Mouse (Mus musculus) activated CD4-positive, CD25-positive, alpha-beta regulatory T cell, adult 4 months (primary cell): ENCODE results near the gene Ssbp4. TPM values are rescaled to one million over a fixed set of nuclear protein-coding genes. Genes with fewer than 3 reads are reported as not detected.

ENCODE experiments used
- ATAC-seq: one replicate; pipeline ENCODE4 v1.8.0; 2017
- polyA plus RNA-seq, 2 experiments: library from polyadenylated mRNA; unstranded; fragments of 100-300 nt; shearing (Covaris generic); gene quantifications; one replicate each; pipeline ENCODE4 v1.2.1; 2017

Ssbp4 gene
- polyA plus RNA-seq, 2 experiments from 2014 or later, result 15.8 to 17.7 TPM

DNA sequence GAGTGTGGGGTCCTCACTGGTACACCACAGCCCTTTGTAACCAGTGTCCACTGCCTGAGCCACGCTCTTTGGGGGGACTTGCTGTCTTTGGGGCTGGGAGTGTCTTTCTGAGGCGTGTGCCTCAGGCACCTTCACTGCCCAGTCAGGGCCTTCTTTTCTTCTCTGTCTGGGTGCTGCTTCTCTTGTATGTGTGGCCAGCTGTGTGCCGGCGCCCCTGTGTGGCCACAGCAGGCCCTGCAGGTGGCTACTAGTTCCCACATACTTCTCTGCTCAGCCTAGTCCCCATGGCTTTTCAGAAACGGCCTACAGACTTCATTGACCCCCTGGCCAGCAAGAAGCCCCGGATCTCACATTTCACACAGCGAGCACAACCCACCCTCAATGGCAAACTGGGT is 23.4 kb downstream of the Ssbp4 start:
- ATAC-seq, result no peak

DNA sequence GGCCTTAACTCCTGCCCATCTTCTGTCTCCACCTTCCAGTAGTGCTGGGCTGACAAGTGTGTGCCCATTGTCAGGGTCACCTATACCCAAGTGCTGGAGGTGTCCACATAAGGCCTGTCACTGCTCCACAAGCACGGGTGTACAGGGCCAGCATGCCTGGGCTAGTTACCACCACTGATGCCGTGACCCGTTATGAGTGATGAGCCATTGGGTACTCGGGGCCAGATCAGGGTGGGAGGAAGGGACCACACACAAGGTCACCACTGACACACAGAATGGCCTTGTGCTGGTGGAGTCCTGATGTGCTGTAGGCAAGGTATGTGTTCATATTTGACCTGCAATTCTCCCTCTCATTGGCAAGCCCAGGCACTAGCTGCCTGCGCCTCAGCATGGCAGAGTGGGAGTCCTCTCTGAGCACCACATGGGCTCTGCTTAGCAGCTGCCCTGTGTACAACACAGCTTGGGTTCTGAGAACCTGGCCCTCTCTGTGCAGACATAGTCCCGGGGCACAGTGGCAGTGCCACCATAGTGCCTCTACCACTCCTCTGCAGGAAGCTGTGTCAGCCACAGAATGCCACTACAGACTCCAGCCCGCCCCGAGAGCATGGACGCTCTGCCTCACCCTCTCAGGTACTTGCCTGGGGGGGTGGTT is 23.9 kb downstream of the Ssbp4 start:
- no peak for ATAC-seq

DNA sequence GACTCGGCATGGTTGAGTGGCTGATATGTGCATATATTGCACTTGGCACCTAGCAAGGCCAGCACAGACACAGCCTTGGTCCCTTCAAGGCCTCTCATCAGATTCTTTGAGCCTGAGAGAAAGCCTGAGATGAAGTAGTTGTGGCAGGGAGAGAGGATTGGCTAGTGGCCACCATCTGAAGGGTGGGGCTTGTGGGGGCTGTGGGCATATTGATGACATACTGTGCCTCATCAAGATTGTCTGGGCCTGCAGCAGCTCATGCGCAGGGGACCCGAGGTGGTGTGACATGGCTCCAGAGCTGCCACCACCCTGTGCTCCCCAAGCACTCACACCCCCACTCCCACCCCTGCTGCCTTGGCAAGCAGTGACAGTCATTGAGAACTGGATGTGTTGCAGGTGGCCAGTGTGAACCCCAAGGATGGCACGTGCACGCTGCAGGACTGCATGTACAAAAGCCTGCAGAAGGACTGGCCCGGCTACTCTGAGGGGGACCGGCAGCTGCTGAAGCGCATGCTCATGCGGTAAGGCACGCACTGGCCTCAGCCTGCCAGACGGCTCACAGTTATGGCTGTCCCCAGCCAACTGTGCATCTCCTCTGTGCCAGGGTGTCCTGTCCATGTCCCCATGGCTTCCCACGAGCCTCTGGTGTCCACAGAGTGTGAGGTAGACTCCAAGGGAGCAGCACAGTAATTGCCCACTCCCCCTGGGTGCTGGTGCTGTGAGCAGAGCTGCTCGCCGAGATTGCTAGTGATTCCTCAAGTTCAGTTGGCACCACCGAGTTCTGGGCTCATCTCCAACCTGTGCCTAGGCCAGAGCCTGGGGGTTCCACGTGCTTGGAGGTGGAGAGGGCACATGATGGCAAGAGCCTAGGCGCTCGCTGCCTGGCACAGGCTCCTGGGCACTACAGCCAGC is 24.9 kb downstream of the Ssbp4 start:
- ATAC-seq, result no peak

DNA sequence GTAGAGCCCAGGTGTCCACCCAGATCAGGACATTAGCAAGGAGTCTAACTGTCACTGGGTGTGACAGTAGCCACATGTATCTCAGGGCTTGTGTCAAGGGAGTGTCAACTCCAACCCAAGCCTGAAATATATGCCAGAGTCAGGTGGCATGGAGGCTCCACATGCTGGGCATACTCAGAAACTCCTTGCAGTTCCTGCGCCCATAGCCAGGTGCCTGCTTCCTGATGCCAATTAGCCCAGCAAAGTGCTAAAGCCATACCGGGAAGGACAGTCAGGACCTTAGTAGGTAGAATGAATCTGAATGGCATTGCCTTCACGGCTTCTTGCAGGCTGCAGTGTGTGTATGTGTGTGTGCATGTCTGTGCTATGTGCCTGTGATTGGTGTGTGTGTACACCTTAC is 31.5 kb downstream of the Ssbp4 start:
- ATAC-seq, result no peak

DNA sequence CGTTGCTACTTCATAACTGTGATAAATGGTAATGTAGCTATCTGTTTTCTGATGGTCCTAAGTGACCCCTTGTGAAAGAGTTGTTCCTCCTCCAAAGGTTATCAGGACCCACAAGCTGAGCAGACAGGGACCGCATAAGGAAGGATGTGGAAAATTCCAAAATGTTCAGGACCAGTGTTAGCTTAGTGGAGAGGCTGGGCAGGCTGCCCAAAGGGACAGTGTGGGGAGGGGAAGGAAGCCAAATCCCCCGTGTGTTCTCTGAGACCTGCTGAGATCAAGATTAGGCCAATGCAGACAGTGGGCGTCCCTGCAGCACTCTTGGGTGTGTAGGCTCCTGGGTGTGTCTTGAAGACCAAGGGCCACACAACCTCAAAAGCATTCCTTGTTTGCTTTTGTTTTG is 33.8 kb downstream of the Ssbp4 start:
- no peak for ATAC-seq

DNA sequence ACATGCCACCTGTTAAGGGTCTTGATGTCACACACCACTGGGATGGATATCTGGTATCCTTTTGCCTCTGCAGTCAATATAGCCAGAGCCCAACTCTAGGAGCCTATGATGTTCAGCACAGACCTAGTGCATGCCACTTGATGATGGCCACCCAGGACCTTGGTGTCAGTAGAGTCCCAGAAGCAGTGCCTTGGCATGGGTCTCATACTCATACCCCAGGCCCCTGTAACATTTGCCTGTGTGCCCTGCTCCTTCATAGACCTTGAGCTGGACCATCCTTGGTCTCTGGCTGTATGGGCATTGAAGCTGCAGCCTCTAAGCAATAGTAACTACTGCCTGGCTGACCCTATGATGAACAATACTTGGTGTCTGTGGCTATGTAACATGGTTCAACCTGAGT is 34.4 kb downstream of the Ssbp4 start:
- no peak for ATAC-seq

DNA sequence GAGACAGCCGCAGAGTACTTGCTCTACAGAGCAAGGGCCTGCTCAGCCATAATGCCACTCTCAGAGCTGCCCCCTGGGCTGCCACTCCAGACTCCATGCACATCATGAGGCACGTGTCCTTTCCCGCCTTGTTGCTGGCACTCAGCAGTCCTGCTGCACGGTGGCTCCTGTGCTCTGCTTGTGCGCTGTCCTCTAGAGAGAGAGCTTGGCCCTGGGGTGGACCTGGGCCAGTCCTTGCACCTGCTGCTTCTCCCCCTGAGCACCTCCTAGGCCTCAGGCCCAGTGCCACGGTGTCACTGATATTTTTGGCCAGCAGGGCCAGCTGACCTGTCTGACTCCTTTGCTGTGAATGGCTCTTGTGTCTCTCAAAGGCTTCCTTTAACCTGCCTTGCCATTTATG is 37.7 kb downstream of the Ssbp4 start:
- ATAC-seq, result no peak

DNA sequence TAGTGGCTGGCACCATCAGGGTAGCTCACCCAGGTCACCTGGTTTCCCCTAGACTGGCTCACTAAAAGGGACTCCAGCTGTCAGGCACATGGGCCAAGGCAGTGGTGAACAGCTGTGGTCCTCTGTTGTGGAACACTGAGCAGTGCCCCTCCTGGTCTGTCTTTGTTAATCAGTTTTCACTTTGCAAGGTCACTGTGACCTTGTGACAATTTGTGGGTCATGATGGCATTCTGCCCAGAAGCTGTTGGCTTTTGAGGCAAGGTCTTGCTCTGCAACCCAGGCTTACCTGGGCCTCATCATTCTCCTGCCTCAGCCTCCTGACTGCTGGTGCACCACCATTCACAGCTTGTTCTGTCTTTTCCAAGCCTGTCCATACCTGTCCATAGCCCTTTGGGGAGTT is 38.3 kb downstream of the Ssbp4 start:
- no peak for ATAC-seq

DNA sequence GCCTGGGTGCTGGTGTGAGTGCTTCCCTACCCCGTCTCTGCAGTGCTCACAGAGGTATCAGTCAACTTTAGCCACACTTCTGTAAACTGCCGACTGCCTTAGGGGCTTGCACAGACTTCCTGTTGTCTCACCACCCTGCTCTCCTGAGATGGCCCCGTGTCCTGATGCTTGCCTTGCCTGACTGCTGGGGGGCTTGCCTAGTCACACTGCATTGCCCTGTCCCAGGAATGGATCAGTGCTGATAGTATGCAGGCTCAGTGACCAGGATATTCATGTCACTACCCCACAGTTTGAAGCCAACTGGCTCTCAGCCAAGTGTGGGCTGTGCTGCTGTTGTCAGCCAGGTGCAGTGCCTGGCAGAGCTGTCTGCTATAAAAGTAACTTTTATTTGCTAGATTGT is 43.1 kb downstream of the Ssbp4 start:
- no peak for ATAC-seq

DNA sequence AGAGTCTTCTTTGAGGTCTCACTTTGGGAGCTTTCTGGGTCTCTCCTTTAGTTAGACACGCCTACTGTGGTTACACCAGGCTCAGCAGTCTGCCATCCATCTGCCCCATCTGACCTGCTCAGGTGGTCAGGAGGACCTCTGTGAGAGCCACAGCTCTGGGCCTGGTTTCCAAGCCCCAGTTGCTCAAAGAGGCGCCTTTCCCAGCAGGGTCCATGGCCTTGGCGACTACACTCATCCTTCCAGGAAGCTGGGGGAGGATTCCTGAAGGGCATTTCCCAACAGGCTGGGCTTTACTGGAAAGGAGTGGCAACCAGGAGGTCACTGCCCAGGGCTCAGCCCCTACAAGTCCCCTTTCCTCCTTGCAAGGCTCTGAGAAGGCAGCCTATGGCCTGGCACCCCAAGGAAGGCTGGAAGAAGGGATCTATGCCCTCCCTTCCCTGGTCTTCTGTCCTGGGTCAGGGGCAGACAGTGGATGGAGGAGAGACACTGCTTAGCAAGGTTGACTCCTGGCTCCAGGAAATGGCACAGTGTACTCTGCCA is 43.9 kb downstream of the Ssbp4 start:
- no peak for ATAC-seq

DNA sequence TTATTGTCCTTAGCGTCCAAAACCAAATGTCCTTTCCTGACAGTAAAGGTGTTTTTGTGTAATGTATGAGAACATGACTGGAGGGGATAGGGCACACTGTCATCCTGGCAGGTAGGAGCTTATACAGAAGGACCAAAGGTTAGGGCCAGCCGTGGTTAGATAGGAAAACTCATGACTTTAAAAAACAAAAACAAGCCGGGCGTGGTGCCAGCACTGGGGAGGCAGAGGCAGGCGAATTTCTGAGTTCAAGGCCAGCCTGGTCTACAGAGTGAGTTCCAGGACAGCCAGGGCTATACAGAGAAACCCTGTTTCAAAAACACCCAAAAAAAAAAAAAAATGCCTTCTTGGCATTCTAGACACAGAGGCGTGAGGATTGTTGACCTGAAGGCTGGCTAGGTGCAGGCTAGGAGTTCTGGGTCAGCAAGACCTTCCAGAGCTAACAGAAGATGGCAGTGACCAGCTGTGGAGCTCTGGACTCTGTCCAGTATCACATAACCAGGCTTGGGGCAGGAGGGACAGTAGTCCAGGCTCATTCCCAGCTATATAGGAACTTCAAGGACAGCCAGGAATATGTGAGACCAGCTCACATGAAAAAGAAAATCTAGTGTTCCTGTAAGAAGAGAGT is 44.8 kb downstream of the Ssbp4 start:
- no peak for ATAC-seq

DNA sequence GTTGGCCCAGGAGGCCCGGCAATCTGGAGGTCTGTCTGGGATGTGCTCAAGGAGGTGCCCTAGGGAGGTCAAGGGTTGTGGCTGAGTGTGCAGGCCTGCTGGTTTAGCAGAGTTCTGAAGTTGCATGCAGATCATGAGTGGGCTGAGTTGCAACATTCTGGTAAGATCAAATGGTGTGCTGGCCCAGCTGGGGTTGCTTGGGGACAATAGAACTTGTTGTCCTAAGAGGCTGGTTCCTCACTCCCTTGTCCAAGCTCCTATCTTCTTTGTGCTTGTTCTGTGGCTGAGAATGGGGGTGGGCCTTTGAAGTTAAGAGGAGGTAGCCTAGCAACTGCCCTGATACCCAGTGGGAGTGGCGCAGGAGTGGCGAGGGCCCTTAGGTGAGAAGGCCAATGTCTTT is 45.9 kb downstream of the Ssbp4 start:
- no peak for ATAC-seq

DNA sequence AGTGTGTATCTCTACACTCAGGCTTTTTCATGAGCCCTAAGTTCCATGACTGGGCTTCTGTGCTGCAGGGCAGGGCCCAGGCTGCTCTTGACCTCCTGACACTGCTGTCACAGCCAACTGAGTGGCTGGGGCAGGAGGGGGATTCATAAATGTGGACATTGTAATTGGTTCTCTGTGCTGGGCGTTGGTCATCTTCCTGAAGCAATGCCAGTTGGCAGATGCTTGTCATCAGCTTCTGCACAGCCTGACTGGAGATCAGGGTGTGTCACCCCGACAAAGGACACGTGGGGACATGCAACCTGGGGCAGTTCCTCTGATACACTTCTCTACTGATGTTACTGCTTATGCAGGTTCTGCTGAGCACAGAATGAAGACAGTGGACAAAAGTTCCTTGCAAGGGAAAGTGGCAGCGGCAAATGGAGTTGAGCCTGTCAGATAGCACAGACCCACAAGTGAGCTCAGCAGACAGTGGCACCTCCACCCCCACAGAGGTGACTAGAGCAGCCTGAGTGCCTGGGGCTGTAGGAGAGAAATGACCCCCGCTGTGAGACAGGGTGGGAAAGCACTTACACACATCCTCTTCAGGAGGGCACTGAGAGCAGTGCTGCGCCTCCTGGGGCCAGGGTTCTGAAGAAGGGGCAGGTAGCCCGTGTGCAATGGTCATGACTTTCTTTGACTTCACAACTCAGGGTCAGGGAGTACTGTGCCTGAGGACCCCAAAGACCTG is 46.7 kb downstream of the Ssbp4 start:
- no peak for ATAC-seq

DNA sequence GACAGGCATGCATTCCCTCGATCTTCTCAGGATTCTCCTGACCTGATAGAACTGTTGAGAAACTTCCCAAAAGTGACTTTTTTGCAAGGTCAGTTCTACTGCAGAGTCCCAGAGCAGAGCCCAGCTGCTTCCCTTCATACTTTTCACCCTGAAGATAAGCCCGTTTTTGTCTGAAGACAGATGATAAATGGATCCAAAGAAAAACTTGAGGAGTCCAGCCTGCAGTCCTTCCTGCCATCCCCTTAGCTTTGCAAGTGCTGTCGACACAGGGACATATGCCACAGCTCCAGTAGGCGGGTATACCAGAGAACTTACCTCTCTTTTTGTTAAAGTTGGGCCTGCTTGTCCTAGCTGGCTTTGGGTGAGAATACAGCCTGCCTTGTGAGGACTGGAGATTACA is 47.3 kb downstream of the Ssbp4 start:
- no peak for ATAC-seq

DNA sequence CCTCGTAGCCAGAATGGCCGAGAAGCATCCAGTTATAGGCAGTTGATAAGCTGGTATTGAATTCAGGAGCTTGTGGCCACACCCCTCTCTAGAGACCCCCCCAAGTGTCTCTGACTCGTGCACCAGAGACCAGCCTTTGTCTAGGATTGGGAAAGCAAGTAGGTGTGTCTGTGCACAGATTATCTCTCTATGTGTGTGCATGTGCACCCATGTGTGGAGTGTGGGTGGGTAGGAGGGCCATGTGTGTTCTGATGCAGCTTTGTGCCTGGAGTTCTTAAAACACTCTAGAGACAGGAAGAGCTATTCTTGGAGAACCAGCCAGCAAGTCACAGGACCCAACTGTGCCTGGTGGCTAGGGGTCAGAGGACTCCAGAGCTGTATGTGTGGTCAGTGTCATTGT is 48.1 kb downstream of the Ssbp4 start:
- no peak for ATAC-seq

DNA sequence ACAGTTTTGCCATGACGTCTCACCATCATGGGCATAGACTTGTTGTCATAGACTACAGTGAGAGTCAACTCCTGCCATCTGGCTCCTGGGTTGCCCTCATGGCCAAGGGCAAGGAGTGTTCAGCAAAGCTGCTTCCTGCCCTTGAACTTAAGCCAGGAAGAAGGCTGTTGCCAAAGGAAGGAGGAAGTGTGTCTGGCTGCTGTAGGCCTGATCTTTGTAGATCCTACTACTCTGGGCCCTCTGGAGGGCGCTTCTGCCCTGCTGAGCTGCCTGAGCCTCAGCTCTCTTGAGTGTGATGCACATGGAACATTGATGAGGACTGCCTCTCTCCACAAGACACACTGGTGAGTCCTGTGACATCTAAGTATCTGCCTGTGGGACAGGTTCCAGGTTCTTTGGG is 48.6 kb downstream of the Ssbp4 start:
- peak; percentile 10 for ATAC-seq

DNA sequence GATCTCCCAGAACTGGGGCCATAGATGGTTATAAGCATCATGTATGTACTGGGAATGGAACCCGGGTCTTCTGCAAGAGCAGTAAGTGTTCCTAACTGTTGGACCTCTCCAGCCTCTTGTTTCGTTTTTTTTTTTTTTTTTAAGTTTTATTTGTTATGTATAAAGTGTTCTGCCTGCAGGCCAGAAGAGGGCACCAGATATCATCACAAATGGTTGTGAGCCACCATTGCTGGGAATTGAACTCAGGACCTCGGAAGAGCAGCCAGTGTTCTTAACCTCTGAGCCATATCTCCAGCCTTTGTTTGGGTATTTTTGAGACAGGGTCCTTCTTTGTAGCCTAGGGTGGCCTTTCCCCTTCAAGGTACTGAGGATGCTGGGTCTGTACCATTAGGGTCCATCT is 49.7 kb downstream of the Ssbp4 start:
- ATAC-seq, result no peak

DNA sequence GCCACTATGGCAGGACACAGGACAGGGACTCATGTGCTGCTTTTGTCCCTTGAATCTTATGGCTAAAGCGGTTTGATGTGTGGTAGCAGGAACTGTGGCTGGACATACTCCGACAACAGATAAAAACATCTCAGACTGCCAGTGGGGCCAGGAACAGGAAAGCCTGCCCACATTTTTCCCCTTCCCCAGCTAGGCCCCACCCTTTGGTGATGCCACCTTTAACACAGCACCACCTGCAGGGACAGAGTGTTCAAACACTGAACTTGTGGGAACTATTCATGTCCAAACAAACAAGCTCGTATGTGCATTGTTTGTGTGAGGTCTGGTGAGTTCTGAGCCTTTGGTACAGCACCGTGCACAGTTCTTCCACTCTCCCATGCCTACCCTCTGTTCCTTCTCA is 50.3 kb downstream of the Ssbp4 start:
- peak; percentile 76 for ATAC-seq

DNA sequence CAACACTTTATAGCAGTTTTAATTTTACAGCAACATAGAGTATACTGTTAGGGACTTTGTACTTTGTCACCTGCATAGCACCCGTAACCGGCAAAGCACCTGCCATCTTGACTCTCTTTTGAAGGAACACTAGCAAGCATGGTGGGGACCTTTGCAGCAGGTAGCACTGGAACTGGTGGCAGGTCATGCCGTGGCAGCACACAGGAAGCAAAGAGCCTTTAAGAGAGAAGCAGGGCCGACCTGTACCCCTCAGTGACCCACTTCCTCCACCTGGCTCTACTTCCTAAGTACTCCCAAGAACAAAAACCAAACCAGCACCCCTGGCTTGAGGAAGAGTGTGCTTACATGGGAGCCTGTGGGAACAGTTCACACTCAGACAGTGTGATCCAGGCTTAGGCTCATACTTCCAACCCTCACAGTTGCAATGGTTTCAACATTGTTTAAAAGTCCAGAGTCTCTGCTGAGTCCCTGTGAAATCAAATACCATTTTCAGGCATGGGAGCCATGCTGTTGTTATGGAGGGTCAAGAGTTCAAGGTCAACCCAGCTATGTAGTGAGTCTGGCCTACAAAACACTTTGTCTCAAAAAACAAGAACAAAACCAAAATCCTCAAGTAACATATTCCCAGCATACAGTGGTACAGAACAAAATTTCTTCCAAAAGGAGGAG is 53.5 kb downstream of the Ssbp4 start:
- no peak for ATAC-seq

DNA sequence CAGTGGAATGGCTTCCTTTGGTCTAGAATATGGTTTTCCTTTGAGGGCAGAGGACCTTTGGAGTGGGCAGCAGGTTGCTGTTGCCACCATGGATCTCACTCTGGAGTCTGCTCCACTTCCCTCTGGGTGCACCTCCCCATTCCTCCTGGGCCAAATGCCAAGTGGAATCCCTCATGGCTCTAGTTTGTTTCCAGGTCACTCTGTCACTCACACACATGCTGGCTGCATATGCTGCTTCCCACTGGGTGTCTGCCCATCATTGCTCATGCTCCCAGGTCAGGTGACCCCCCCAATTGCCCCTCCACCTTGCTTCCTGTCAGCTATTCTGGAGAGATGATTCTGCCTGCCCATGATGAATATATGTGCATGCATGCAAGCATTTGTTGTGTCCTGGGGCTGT is 54.9 kb downstream of the Ssbp4 start:
- ATAC-seq, result no peak

DNA sequence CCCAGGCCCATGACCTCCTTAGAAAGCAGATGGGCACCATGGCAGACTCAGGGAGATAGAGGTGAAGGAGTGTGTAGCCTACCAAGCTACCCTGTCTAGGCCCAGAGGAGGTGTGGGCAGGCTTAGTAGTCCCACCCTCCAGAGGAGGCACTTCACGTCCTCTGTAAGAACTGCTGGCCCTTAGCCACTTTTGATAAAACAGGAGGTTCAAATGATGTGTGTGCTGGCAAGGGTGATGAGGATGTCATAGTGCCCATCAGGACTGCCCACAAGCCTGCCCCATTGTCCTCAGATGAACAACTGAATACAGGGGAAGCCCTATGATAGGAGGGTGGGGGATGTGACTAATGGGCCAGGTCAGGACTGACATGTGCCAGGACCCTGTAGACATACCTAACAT is 55.8 kb downstream of the Ssbp4 start:
- no peak for ATAC-seq

DNA sequence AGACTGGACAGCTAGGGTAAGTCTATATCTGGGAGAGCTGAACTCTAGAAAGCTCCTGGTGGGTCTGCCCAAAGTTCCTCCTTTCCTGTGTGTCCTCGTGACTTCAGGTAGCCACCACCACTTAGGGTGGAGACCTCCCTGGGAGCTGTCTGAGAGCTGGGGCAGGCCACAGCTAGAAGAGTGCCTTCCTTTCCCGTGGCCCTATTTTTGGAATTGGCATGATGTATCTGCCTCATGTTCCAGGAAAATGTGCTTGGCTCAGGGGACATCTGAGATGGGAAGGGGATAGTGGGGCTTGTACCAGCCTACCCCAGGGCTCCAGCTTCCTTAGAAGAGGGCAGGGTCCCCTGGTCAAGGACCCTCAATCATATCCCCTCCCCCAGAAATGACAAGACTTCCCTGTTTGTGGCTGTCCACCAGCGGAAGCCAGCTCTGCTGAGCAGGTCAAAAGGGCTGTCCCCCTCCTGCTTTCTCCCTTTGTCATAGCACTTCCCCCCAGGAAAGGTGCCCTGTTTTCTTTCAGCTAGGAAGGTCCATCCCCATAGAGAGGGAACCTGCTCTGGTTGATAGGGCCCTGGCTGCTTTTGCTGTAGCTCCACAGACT is 57.0 kb downstream of the Ssbp4 start:
- no peak for ATAC-seq
